Mouse (Mus musculus) testis, adult 2 months (tissue): Measurements from ENCODE around the gene Srcap.

ENCODE experiments used
- CTCF ChIP-seq: fragments of 200-500 bp; IDR thresholded peaks from 2 replicates; pipeline ENCODE4 v1.5.1; 2012; ENCODE audit warnings: low read depth, mild to moderate bottlenecking, inconsistent platforms, low read length, moderate library complexity; ENCODE audit not compliant: control insufficient read depth, insufficient read depth, insufficient replicate concordance
- POLR2A ChIP-seq: fragments of 200-500 bp; IDR thresholded peaks from 2 replicates; pipeline ENCODE4 v1.6.1; 2012; ENCODE audit warnings: low read depth, mild to moderate bottlenecking, inconsistent platforms, low read length, moderate library complexity; ENCODE audit not compliant: control insufficient read depth

DNA sequence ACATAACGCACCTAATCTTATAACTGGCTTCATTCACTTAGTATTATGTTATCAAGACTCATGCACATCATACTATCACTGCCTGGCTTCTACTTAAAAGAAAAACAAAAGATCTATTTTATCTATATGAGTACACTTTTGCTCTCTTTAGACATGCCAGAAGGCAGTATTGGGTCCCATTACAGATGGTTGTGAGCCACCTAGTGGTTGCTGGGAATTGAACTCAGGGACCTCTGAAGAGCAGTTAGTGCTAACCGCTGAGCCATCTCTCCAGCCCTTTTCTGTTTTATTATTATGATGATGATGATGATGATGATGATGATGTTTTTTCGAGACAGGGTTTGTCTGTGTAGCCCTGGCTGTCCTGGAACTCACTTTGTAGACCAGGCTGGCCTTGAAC, 13.4 kb upstream of the Srcap start:
- TF ChIP-seq CTCF (no peak), POLR2A (no peak)
